Mouse (Mus musculus) MEL (cell line): ENCODE results near the gene Rora.
A peak's percentile ranks its signal among the peaks of the same experiment; 100 is the strongest.

Experiments
- CTCF ChIP-seq, 3 experiments: IDR thresholded peaks in 2 of 3; conservative IDR thresholded peaks in 1 of 3; 2 replicates each; pipeline ENCODE4 v1.5.1; 2011 to 2012; ENCODE audit warnings: low read length in 3 of 3, low read depth in 2 of 3, mild to moderate bottlenecking in 2 of 3, improper control_type of control experiment in 1 of 3, inconsistent platforms in 1 of 3, mixed read lengths in 1 of 3, moderate library complexity in 1 of 3; ENCODE audit not compliant: control insufficient read depth in 1 of 3, insufficient read depth in 1 of 3, poor library complexity in 1 of 3, severe bottlenecking in 1 of 3
- HCFC1 ChIP-seq: IDR thresholded peaks from 2 replicates; pipeline ENCODE4 v1.6.1; 2012; ENCODE audit warnings: low read depth, mild to moderate bottlenecking, inconsistent platforms, low read length, improper control_type of control experiment, moderate library complexity
- MAFK ChIP-seq: IDR thresholded peaks from 2 replicates; pipeline ENCODE4 v1.6.1; 2011; ENCODE audit warnings: low read depth, mild to moderate bottlenecking, low read length, improper control_type of control experiment, borderline replicate concordance
- POLR2A ChIP-seq, 2 experiments: IDR thresholded peaks; 2 replicates each; pipeline ENCODE4 v1.6.1; 2011 to 2012; ENCODE audit warnings: low read length in 2 of 2, mild to moderate bottlenecking in 2 of 2, control low read depth in 1 of 2, improper control_type of control experiment in 1 of 2, low read depth in 1 of 2, moderate library complexity in 1 of 2; ENCODE audit not compliant: control insufficient read depth in 1 of 2, insufficient read depth in 1 of 2, poor library complexity in 1 of 2
- POLR2AphosphoS5 ChIP-seq: IDR thresholded peaks from 2 replicates; pipeline ENCODE4 v1.6.1; 2012; ENCODE audit warnings: low read depth, borderline replicate concordance, mild to moderate bottlenecking, inconsistent platforms, low read length, moderate library complexity, mixed read lengths

DNA sequence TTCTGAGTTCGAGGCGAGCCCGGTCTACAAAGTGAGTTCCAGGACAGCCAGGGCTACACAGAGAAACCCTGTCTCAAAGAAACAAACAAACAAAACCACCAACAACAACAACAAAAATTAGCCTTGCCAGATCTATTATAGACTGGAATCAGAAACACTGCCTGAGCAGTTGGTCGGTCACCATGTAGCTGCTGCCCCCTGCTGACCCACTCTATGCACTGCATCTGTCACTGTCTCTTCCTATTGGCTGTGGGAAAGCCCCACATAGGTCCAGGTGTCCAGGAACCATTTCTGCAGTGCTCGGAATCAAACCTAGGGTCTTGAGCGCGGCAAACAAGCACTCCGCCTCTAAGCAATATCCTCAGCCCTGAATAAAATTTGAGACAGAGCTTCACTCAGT lies 714.5 kb downstream of the Rora start:
- TF ChIP-seq POLR2A (IDR thresholded peaks at IDR 0.05; ENCODE audit: control insufficient read depth in 1 of 2, insufficient read depth in 1 of 2, low read depth in 1 of 2, low read length in 2 of 2, poor library complexity in 1 of 2) (no peak), CTCF (IDR thresholded peaks at IDR 0.05 in 2 of 3, conservative IDR thresholded peaks at IDR 0.05 in 1 of 3; ENCODE audit: control insufficient read depth in 1 of 3, insufficient read depth in 1 of 3, low read depth in 2 of 3, low read length in 3 of 3, poor library complexity in 1 of 3, severe bottlenecking in 1 of 3) (peak; percentile 75 to 84 (median 78)), MAFK (no peak), HCFC1 (no peak), POLR2AphosphoS5 (no peak)
